Mouse (Mus musculus): ENCODE measurements around the gene Mfsd10.
A peak's percentile ranks its signal among the peaks of the same experiment; 100 is the strongest.
"Not testable (repeated sequence)": the region's sequence is repeated elsewhere in the genome, so short reads cannot be mapped to it uniquely, and the experiment has no call there.

Mfsd10 gene

DNA sequence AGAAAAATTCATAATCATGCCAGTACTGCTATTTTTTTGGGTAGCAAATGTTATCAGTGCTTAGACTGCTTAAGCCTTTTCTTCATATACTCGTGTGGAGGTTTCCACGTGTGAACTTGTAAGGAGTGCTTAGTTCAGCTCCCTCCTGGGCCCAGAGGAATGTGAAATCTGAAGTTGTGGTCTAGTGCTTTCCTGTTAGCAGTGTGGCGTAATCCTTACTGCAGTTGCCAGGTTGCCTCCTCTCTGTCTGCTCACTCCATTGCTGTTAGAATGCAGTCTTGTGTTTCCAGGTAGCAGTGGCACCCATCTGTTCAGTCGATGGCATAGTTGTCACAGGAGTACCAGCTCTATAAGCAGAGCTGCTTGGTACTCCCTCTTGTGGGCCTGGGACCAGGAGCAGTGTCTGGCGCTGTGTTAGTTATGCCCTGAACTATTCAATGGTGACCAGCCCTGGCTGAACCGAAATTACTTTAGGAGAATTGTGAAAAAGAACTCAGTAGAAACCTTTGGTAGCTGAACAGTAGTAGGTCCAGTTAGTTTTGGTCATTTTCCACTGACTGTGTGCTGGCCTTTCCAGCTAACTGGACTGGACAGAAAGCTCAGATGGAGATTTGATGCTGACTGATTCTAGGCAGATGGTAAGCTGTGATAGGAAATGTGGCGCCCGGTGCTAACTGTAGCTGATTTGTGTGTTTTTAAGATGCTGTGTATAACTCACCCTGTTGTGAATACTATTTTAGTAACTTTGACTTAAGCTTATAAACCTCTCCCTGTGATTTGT lies 29.7 kb downstream of the Mfsd10 start:
- DNase-seq (ENCODE audit: low read depth, low spot score) = peak; percentile 88

DNA sequence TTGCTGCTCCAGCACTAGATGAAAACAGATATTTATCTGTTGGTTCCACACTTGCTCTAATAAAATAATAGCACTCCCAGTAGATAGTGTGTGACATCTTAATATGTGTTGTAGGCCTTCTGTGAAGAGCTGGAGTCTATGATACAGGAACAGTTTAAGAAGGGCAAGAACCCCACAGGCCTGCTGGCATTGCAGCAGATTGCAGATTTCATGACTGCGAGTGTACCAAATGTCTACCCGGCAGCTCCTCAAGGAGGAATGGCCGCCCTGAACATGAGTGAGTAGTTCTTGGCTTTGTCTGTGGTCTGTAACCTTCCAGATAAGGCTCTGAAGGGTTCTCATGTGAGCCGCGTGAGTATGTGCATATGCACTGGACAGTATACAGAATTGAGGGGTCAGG lies 32.4 kb downstream of the Mfsd10 start:
- no peak for DNase-seq (ENCODE audit: low read depth, low spot score)

DNA sequence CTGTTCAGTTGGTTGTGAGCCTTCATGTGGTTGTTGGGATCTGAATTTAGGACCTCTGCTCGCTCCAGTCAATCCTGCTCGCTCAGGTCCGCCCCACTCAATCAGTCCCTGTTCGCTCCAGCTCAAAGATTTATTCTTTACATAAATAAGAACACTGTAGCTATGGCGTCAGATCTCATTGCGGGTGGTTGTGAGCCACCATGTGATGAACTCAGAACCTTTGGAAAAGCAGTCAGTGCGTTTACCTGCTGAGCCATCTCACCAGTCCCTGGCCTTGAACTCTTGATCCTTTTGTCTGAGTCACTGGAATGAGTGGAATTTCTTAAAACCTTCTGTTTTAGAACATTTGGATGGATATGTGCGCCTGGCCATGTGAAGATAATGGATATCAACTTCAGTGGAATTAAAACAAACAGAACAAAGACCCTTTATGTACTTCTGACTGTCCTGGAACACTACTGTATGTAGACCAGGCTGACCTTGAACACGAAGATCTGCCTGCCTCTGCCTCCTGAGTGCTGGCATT lies 43.7 kb downstream of the Mfsd10 start:
- DNase-seq (ENCODE audit: low read depth, low spot score) = no peak

DNA sequence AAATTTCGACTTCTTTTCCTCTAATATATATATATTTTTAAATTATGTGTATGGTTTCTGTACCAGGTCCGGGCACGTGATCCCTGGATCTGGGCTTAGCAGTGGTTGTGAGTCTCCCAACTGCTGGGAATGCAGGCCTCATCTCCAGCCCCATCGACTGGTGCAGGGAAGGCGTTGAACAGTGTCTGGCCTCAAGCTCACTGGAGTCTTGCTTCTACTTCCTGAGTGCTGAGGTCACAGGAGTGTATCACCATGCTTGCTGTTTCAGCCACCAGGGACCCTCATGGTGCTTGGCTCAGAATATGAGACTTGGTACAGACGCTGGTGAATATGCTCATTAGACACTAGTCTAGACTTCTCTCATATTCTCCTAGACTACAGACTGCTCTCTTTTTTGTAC lies 44.3 kb downstream of the Mfsd10 start:
- no peak for DNase-seq (ENCODE audit: low read depth, low spot score)

DNA sequence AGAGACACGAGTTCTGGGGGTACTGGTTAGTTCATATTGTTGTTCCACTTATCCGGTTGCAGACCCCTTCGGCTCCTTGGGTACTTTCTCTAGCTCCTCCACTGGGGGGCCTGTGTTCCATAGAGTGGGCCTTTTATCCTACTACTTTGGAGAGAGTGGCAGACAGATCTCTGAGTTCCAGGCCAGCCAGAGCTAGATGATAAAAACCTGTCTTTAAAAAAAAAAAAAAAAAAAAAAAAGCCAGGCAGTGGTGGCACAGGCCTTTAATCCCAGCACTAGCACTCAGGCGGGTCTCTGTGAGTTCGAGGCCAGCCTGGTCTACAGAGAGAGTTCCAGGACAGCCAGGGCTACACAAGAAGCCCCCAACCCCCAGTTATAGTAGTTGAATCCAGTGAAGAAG lies 44.8 kb downstream of the Mfsd10 start:
- not testable (repeated sequence) for DNase-seq (ENCODE audit: low read depth, low spot score)

DNA sequence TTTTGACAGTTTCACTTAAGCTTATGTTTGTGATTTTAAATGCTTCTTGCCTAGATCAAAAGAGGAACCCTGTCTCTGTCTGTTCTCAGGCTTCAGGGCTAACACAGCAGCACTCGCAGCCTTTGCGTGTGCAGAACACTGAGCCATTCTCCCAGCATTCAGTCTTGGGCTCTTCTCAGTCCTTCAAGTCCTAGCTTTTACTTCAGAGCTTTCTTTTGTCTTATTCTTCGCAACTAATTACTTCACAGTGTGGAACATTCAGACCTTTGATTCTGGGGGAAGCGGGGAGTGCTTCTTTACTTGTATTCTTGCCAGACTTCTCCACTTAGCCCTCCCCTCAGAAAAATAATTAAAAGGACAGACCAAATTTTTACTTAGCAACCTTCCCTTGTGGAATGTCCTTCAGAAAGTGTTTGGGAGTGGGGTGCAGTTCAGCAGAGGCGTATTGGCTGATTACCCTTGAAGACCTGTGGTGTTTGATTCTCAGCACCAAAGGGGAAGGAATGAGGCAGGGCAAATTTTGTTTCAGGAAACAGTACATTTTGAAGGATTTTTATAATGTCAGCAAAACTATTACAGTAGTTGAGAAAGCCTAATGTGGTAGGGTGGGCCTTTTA lies 45.5 kb downstream of the Mfsd10 start:
- peak; percentile 37 for DNase-seq (ENCODE audit: low read depth, low spot score)

DNA sequence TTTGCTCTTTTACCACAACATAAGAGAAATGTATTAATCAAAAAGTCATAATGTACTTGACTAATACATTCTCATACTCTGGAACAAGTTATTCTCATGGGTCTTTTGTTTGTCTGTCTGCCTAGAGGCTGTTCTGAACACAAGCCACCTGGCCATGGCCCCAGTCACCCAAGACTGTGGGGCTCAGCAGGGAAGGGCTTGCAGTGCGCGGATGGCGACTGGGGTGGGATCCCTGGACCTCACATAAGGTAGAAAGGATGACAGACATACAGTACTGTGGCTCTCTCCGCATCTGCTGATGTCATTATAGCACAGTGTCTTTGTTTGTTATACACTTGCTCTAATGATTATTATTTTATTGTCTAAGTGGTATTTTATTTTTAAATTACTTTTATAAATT lies 46.3 kb downstream of the Mfsd10 start:
- no peak for DNase-seq (ENCODE audit: low read depth, low spot score)

DNA sequence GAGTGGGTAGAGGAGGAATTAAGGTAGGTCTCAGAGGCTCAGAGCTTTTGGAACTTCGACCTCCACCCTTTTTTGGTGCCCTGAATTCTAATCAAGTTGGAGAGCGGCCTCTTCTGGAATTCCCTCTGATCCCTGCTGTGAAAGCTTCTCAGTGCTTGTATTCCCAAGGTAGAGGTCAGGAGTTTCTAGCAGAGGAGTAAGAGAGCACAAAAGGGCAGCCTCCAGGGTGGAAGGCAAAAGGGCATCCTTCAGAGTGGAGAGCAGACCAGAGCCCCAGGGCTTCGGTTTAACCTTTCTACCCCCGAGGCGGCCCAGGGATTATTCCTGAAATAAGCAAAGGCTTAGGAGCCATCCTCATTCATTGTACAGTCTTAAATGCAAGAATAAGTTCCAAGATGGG lies 47.0 kb downstream of the Mfsd10 start:
- no peak for DNase-seq (ENCODE audit: low read depth, low spot score)

DNA sequence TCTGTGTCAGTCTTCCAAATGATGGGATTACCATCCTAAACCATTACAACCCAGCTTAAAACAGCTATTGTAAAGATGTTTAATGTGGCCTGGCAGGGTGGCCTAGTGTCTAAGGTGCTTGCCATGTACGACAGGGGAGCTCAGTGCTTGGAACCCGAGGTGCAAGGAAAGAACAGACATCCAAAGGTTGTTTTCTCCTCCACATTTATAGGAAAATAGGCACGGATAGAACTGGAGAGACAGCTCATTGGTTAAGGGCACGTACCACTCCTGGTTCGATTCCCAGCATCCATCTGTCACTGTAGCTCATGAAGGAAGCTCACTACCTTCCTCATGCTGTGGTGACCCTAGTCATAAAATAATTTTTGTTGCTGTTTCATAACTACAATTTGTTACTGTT lies 49.1 kb downstream of the Mfsd10 start:
- no peak for DNase-seq (ENCODE audit: low read depth, low spot score)

DNA sequence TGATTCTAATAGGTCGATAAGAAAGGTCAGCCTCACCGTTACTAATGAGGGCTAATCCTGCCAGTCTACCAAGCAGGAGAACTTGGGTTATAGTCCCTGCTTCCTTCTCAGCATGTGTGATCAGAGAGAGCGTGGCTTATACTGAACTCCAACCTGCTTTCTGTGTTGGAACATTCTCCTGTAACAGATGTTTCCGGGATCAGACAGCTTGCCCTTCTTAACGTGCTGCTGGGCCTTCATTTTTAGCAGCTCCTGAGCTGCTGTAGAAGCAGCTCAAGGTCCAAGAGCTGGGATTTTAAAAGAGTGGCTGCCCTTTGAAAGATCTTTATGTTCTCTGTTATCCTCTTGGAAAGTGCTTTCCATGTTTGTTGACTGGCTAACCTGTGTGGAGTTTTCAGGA lies 51.8 kb downstream of the Mfsd10 start:
- DNase-seq (ENCODE audit: low read depth, low spot score) = peak; percentile 51

Data from brain, adult 2 months (tissue).